Mouse (Mus musculus) midbrain, embryonic 15.5 days (tissue): ENCODE measurements around the gene Ccdc185. TPM values are rescaled to one million over a fixed set of nuclear protein-coding genes. Genes with fewer than 3 reads are reported as not detected.

Experiments
- ATAC-seq: fragments of 200-750 bp; cut with Nextera tagmentation; replicated peaks from 2 replicates; pipeline ENCODE4 v1.8.0; 2017; ENCODE audit warnings: moderate TSS enrichment
- H3K27ac ChIP-seq: fragments of 300-500 bp; sonication (generic); 2 replicates; pipeline ENCODE4 v1.5.1; 2015; ENCODE audit warnings: mild to moderate bottlenecking, inconsistent platforms
- H3K27me3 ChIP-seq: fragments of 300-500 bp; sonication (generic); replicated peaks from 2 replicates; pipeline ENCODE4 v1.6.1; 2015; ENCODE audit warnings: inconsistent platforms
- H3K36me3 ChIP-seq: fragments of 300-500 bp; sonication (generic); replicated peaks from 2 replicates; pipeline ENCODE4 v1.6.1; 2015; ENCODE audit warnings: inconsistent platforms
- H3K4me1 ChIP-seq: fragments of 300-500 bp; sonication (generic); 2 replicates; pipeline ENCODE4 v1.6.1; 2015; ENCODE audit warnings: inconsistent platforms
- H3K4me2 ChIP-seq: fragments of 300-500 bp; sonication (generic); 2 replicates; pipeline ENCODE4 v1.6.1; 2015; ENCODE audit warnings: inconsistent platforms, mild to moderate bottlenecking, moderate library complexity
- H3K4me3 ChIP-seq: fragments of 300-500 bp; sonication (generic); 2 replicates; pipeline ENCODE4 v1.5.1; 2015; ENCODE audit warnings: mild to moderate bottlenecking, inconsistent platforms
- H3K9ac ChIP-seq: fragments of 300-500 bp; sonication (generic); 2 replicates; pipeline ENCODE4 v1.6.1; 2015; ENCODE audit warnings: mild to moderate bottlenecking, inconsistent platforms
- H3K9me3 ChIP-seq: fragments of 300-500 bp; sonication (generic); 2 replicates; pipeline ENCODE4 v1.6.1; 2016; ENCODE audit warnings: inconsistent platforms
- WGBS: fragments of 180-500 bp; shearing (Covaris S2); methylation state at CpG from one replicate; pipeline ENCODE4 v1.1.7; 2015; ENCODE audit warnings: mixed read lengths; 5-methylcytosine and 5-hydroxymethylcytosine counted together
- polyA plus RNA-seq: library from polyadenylated mRNA; unstranded; fragments of >200 nt; fragmentation: Nextera tagmentation; extraction: Ambion mirVana; gene quantifications from 2 replicates; pipeline ENCODE4 v1.2.1, GENCODE M21; 2015

Gene Ccdc185
- polyA plus RNA-seq, 1 experiment from 2014 or later = not detected

- H3K27ac ChIP-seq = no peak overlapping the region
- 0 out of 2 replicates have a peak, but pooled peaks have one; percentile 33 for ATAC-seq
Observed at GRCm38 (mm10) chr1:182776749-182777410, 27.9 kb upstream of the Ccdc185 start.

GRCm38 (mm10) chr1:182775576-182775975 is 26.6 kb upstream of the Ccdc185 start:
- WGBS = 91% methylated on average over 7 of the region's 7 CpGs
- no peaks in the 10 kb centered on the region for H3K36me3 ChIP-seq

More at GRCm38 (mm10) chr1:182776749-182777410, 27.9 kb upstream of the Ccdc185 start:
- Histone ChIP-seq H3K9ac (no peak overlapping the region), H3K36me3 (no peaks in the 10 kb centered on the region), H3K4me2 (no peak overlapping the region), H3K4me3 (no peak overlapping the region), H3K4me1 (peaks cover 6% of the 10 kb centered on the region; the same call in 1 of the 2 replicates), H3K27me3 (no peaks in the 10 kb centered on the region), H3K9me3 (no peaks in the 10 kb centered on the region)
- 66% methylated on average over 10 of the region's 10 CpGs for WGBS

GRCm38 (mm10) chr1:182764541-182765281 is 15.7 kb upstream of the Ccdc185 start:
- Histone ChIP-seq H3K27ac (peak overlapping the region; percentile 89), H3K9me3 (no peaks in the 10 kb centered on the region), H3K4me2 (peak overlapping the region; percentile 94), H3K27me3 (no peaks in the 10 kb centered on the region), H3K4me3 (peak overlapping the region; percentile 62), H3K4me1 (peaks cover 34% of the 10 kb centered on the region; the same call in 1 of the 2 replicates), H3K9ac (peak overlapping the region; percentile 68), H3K36me3 (0 out of 2 replicates have a peak, but pooled peaks cover 3% of the 10 kb centered on the region)
- 1% methylated on average over 27 of the region's 27 CpGs for WGBS
- peak; percentile 80 for ATAC-seq

More at GRCm38 (mm10) chr1:182775576-182775975, 26.6 kb upstream of the Ccdc185 start:
- no peak overlapping the region for H3K9ac ChIP-seq
- no peaks in the 10 kb centered on the region for H3K27me3 ChIP-seq
- ATAC-seq = no peak
- H3K9me3 ChIP-seq = no peaks in the 10 kb centered on the region
- H3K4me3 ChIP-seq = no peak overlapping the region
- peaks cover 6% of the 10 kb centered on the region; the same call in 1 of the 2 replicates for H3K4me1 ChIP-seq
- H3K27ac ChIP-seq = no peak overlapping the region
- no peak overlapping the region for H3K4me2 ChIP-seq

- Histone ChIP-seq H3K9me3 (no peaks in the 10 kb centered on the region), H3K4me3 (peak within 1 kb of the TSS; percentile 62), H3K4me2 (peak within 1 kb of the TSS; percentile 94), H3K9ac (peak within 1 kb of the TSS; percentile 68), H3K27ac (peak within 1 kb of the TSS; percentile 89), H3K27me3 (no peaks in the 10 kb centered on the region), H3K36me3 (no peaks in the 10 kb centered on the region), H3K4me1 (peaks cover 34% of the 10 kb centered on the region; the same call in 1 of the 2 replicates)
- under 1% methylated on average over 76 of the region's 95 CpGs for WGBS
- ATAC-seq = peak; percentile 95
Observed at GRCm38 (mm10) chr1:182763716-182764461, 14.9 kb upstream of the Ccdc185 start, which contains the start of gene Susd4. Gene Susd4 (plus strand): TSS chr1:182763860.

GRCm38 (mm10) chr1:182763191-182763715 is 14.3 kb upstream of the Ccdc185 start:
- Histone ChIP-seq H3K4me2 (peak overlapping the region; percentile 94), H3K9ac (peak overlapping the region; percentile 68), H3K4me3 (peak overlapping the region; percentile 62), H3K27me3 (no peaks in the 10 kb centered on the region), H3K36me3 (no peaks in the 10 kb centered on the region), H3K9me3 (no peaks in the 10 kb centered on the region), H3K27ac (peak overlapping the region; percentile 89), H3K4me1 (peaks cover 34% of the 10 kb centered on the region; the same call in 1 of the 2 replicates)
- ATAC-seq = no peak
- 6% methylated on average over 17 of the region's 17 CpGs for WGBS

GRCm38 (mm10) chr1:182758783-182759182 is 9.8 kb upstream of the Ccdc185 start:
- Histone ChIP-seq H3K4me1 (peaks cover 8% of the 10 kb centered on the region; the same call in 1 of the 2 replicates), H3K9ac (no peak overlapping the region), H3K9me3 (no peaks in the 10 kb centered on the region), H3K36me3 (no peaks in the 10 kb centered on the region), H3K27ac (no peak overlapping the region), H3K27me3 (no peaks in the 10 kb centered on the region), H3K4me3 (no peak overlapping the region), H3K4me2 (no peak overlapping the region)
- ATAC-seq = no peak
- WGBS = 81% methylated on average over 1 of the region's 1 CpGs

- no peaks in the 10 kb centered on the region for H3K27me3 ChIP-seq
- H3K4me2 ChIP-seq = no peak overlapping the region
- no peak overlapping the region for H3K4me3 ChIP-seq
- H3K9ac ChIP-seq = no peak overlapping the region
- H3K36me3 ChIP-seq = no peaks in the 10 kb centered on the region
- H3K4me1 ChIP-seq = 0 out of 2 replicates have a peak, but pooled peaks cover 4% of the 10 kb centered on the region
- no peak overlapping the region for H3K27ac ChIP-seq
- WGBS = 79% methylated on average over 5 of the region's 5 CpGs
- no peak for ATAC-seq
- no peaks in the 10 kb centered on the region for H3K9me3 ChIP-seq
Observed at GRCm38 (mm10) chr1:182754865-182755264, 5.9 kb upstream of the Ccdc185 start.

GRCm38 (mm10) chr1:182753694-182754093 is 4.7 kb upstream of the Ccdc185 start:
- Histone ChIP-seq H3K9me3 (no peaks in the 10 kb centered on the region), H3K36me3 (no peaks in the 10 kb centered on the region), H3K9ac (no peak overlapping the region), H3K4me2 (no peak overlapping the region), H3K27me3 (no peaks in the 10 kb centered on the region), H3K4me3 (no peak overlapping the region), H3K4me1 (0 out of 2 replicates have a peak, but pooled peaks cover 4% of the 10 kb centered on the region), H3K27ac (no peak overlapping the region)
- no peak for ATAC-seq
- 72% methylated on average over 8 of the region's 8 CpGs for WGBS

GRCm38 (mm10) chr1:182751301-182751700 is 2.3 kb upstream of the Ccdc185 start:
- Histone ChIP-seq H3K27ac (no peak overlapping the region), H3K27me3 (no peaks in the 10 kb centered on the region), H3K9me3 (no peaks in the 10 kb centered on the region), H3K9ac (no peak overlapping the region), H3K4me3 (no peak overlapping the region), H3K4me1 (0 out of 2 replicates have a peak, but pooled peaks cover 4% of the 10 kb centered on the region), H3K36me3 (no peaks in the 10 kb centered on the region), H3K4me2 (no peak overlapping the region)
- ATAC-seq = no peak
- WGBS = 49% methylated on average over 8 of the region's 8 CpGs

GRCm38 (mm10) chr1:182747834-182748233 is 1.1 kb downstream of the Ccdc185 start:
- H3K4me3 ChIP-seq = no peak overlapping the region
- no peaks in the 10 kb centered on the region for H3K27me3 ChIP-seq
- H3K36me3 ChIP-seq = no peaks in the 10 kb centered on the region
- no peak for ATAC-seq
- no peak overlapping the region for H3K4me2 ChIP-seq
- no peak overlapping the region for H3K27ac ChIP-seq
- H3K9me3 ChIP-seq = no peaks in the 10 kb centered on the region
- H3K9ac ChIP-seq = no peak overlapping the region
- H3K4me1 ChIP-seq = no peaks in the 10 kb centered on the region
- 83% methylated on average over 17 of the region's 17 CpGs for WGBS

- Histone ChIP-seq H3K27me3 (no peaks in the 10 kb centered on the region), H3K4me3 (no peak overlapping the region), H3K4me2 (no peak overlapping the region), H3K27ac (no peak overlapping the region), H3K36me3 (no peaks in the 10 kb centered on the region), H3K4me1 (no peaks in the 10 kb centered on the region), H3K9ac (no peak overlapping the region), H3K9me3 (no peaks in the 10 kb centered on the region)
- ATAC-seq = no peak
- WGBS = 92% methylated on average over 9 of the region's 9 CpGs
Observed at GRCm38 (mm10) chr1:182747081-182747480, 1.9 kb downstream of the Ccdc185 start.
